Mouse (Mus musculus) ES-Bruce4 (cell line): ENCODE data around the gene Ewsr1. TPM values are rescaled to one million over a fixed set of nuclear protein-coding genes. Genes with fewer than 3 reads are reported as not detected.

Experiments used
- H3K27ac ChIP-seq: 2 replicates; pipeline ENCODE4 v1.5.1; 2012; ENCODE audit warnings: low read length, inconsistent platforms; ENCODE audit not compliant: insufficient read depth
- H3K27me3 ChIP-seq: 2 replicates; pipeline ENCODE4 v1.6.1; 2012; ENCODE audit warnings: mild to moderate bottlenecking, low read length, inconsistent platforms; ENCODE audit not compliant: control insufficient read depth, poor library complexity, insufficient read depth, severe bottlenecking
- H3K36me3 ChIP-seq: 2 replicates; pipeline ENCODE4 v1.6.1; 2012; ENCODE audit warnings: inconsistent platforms, mild to moderate bottlenecking, low read length, moderate library complexity; ENCODE audit not compliant: control insufficient read depth, poor library complexity, insufficient read depth, severe bottlenecking
- H3K4me1 ChIP-seq: one replicate; pipeline ENCODE4 v1.8.1; 2011; ENCODE audit warnings: low read length; ENCODE audit not compliant: control insufficient read depth, insufficient read depth
- H3K4me3 ChIP-seq: 2 replicates; pipeline ENCODE4 v1.5.1; 2011; ENCODE audit warnings: low read depth, mild to moderate bottlenecking, low read length
- H3K9ac ChIP-seq: 2 replicates; pipeline ENCODE4 v1.6.1; 2012; ENCODE audit warnings: low read depth, mild to moderate bottlenecking, inconsistent platforms; ENCODE audit not compliant: poor library complexity, severe bottlenecking
- H3K9me3 ChIP-seq: replicated peaks from 2 replicates; pipeline ENCODE4 v1.6.1; 2012; ENCODE audit warnings: mild to moderate bottlenecking, low read length, inconsistent platforms; ENCODE audit not compliant: control insufficient read depth, poor library complexity, insufficient read depth, severe bottlenecking
- CTCF ChIP-seq: IDR thresholded peaks from one replicate; pipeline ENCODE4 v1.8.1; 2011; ENCODE audit warnings: low read depth, low read length
- EP300 ChIP-seq: IDR thresholded peaks from 2 replicates; pipeline ENCODE4 v1.6.1; 2011; ENCODE audit warnings: low read depth, low read length; ENCODE audit not compliant: insufficient read depth
- POLR2A ChIP-seq: IDR thresholded peaks from one replicate; pipeline ENCODE4 v1.8.1; 2011; ENCODE audit warnings: low read length; ENCODE audit not compliant: insufficient read depth
- polyA plus RNA-seq: library from polyadenylated mRNA; stranded (reverse); fragments of >200 nt; gene quantifications from 2 replicates; pipeline ENCODE4 v1.2.4, GENCODE M21; 2011; ENCODE audit warnings: low read depth; ENCODE audit not compliant: missing spikeins, insufficient read depth, insufficient read length

The Ewsr1 gene
- polyA plus RNA-seq, 1 experiment = 1,045 TPM

DNA sequence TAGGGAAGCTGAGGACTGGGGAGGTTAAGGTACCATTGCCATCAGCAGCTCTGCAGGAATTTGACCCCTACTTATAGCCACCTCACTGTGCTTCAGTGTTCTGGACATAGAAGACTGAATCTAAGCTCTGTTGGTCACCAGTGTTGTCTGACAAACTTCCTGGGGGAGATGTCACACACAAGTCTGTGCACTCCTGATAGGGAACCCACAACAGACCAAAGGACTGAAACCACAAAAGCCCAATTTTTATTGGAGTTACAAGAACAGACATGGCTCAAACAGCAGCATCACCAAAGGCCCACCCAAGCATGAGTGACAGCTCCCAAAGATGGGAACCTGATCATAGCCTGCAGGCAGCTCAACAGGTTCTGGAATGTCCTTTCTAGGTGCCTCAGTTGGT, 32.0 kb downstream of the Ewsr1 start:
- peaks cover 34% of the 10 kb centered on the region for H3K36me3 ChIP-seq
- no peak overlapping the region for H3K27ac ChIP-seq
- TF ChIP-seq POLR2A (no peak), EP300 (no peak), CTCF (no peak)
- H3K27me3 ChIP-seq = no peaks in the 10 kb centered on the region
- peaks cover 2% of the 10 kb centered on the region for H3K4me1 ChIP-seq
- no peak overlapping the region for H3K9ac ChIP-seq
- no peaks in the 10 kb centered on the region for H3K9me3 ChIP-seq
- no peak overlapping the region for H3K4me3 ChIP-seq

- Histone ChIP-seq H3K9ac (peak within 1 kb of the TSS; percentile 85), H3K27me3 (no peaks in the 10 kb centered on the region), H3K4me3 (peak within 1 kb of the TSS; percentile 78), H3K9me3 (no peaks in the 10 kb centered on the region), H3K27ac (peak within 1 kb of the TSS; percentile 3; the same call in 1 of the 2 replicates), H3K36me3 (peaks cover 16% of the 10 kb centered on the region), H3K4me1 (peaks cover 4% of the 10 kb centered on the region)
- TF ChIP-seq POLR2A (no peak), CTCF (peak; percentile 72)
Observed at GRCm38 (mm10) chr11:5065056-5065821, 33.8 kb downstream of the Ewsr1 start, which contains the start of gene Gas2l1. Gas2l1 (minus strand) TSS chr11:5065327.

DNA sequence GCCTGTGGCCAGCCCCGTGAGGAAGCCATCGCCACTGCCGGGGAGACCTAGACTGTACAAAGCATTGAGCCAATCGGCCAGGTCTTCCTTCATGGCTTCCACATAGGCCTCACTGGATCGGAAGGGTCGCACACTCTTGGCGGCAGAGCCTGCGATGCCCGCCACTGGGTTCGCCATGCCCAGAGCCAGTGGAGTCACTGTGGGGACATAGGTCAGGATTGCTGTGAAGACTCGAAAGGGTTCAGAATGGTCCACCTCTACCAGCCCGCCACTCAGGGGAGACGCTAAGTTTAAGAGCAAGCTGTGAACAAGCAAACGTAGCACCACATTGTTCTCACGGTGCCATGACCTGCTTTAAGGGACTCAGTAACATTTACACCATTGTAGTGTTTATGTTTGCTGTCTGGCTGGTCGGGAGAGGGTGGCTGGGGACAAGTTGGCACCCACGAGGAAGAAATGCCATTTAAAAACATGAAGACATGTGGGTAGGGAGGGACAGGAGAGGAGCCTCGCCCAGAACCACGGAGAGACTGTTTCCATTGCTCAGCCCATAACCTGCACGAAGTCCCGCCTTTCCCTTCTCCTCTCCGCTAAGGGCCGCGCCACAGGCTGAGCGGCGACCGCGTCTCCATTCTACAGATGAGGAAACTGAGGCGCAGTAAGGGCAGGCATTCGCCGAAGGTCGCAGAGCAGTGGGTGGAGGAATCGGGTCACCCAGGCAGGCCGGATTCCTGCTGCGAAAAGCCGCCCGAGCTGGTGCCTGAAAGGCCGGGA, 34.6 kb downstream of the Ewsr1 start:
- TF ChIP-seq EP300 (no peak), CTCF (no peak), POLR2A (no peak)
- Histone ChIP-seq H3K9me3 (no peaks in the 10 kb centered on the region), H3K9ac (peak overlapping the region; percentile 85), H3K27ac (no peak overlapping the region), H3K4me3 (peak overlapping the region; percentile 78), H3K4me1 (peaks cover 4% of the 10 kb centered on the region), H3K36me3 (peaks cover 10% of the 10 kb centered on the region), H3K27me3 (no peaks in the 10 kb centered on the region)

DNA sequence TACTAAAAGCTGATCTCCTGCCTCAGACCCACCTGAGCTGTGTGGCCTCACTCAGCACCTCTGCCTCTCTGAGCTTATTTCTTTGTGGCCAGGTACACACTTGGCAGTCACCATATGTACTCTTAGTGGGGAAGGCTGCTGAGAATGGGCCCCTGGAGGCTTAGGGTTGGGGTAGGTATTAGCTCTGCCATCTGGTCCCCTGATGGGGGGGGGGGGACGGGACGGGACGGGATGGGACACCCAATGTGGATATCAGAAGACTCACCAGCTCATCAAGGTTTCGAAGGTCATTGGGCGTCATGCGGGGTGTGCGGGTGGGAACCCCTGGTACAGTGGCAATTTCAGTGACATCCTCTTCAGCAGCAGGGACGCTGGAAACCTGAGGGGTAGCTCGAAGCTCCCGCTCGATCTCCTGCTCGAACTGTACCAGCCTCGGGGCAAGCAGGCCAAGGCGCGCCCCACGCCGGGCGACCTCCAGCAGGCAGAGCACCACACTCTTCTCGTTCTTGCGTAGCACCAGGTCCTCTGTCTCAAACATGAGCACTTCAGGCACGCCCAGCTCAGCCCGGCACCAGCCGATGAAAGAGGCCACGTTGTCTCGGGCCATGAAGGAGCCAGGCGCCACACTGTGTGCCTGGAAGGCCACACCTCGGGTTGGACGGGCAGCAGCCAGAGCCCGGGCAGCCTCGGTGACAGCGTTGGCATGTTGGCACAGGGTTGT, 35.3 kb downstream of the Ewsr1 start:
- peaks cover 4% of the 10 kb centered on the region for H3K4me1 ChIP-seq

GRCm38 (mm10) chr11:5062860-5063505, 36.1 kb downstream of the Ewsr1 start:
- H3K4me3 ChIP-seq = no peak overlapping the region
- H3K9ac ChIP-seq = no peak overlapping the region
- no peaks in the 10 kb centered on the region for H3K9me3 ChIP-seq
- no peak overlapping the region for H3K27ac ChIP-seq
- peaks cover 4% of the 10 kb centered on the region for H3K4me1 ChIP-seq
- no peak for TF ChIP-seq CTCF
- no peak for TF ChIP-seq EP300
- no peak for TF ChIP-seq POLR2A
- H3K27me3 ChIP-seq = 0 out of 2 replicates have a peak, but pooled peaks cover 3% of the 10 kb centered on the region
- no peaks in the 10 kb centered on the region for H3K36me3 ChIP-seq

More for the DNA sequence above, 35.3 kb downstream of the Ewsr1 start:
- Histone ChIP-seq H3K9me3 (no peaks in the 10 kb centered on the region), H3K4me3 (peak overlapping the region; percentile 78), H3K27ac (no peak overlapping the region), H3K27me3 (no peaks in the 10 kb centered on the region), H3K9ac (peak overlapping the region; percentile 85), H3K36me3 (peaks cover 4% of the 10 kb centered on the region; the same call in 1 of the 2 replicates)
- TF ChIP-seq EP300 (no peak), POLR2A (no peak), CTCF (no peak)
